Mouse (Mus musculus): ENCODE measurements around the gene Nhsl1. TPM values are rescaled to one million over a fixed set of nuclear protein-coding genes. Genes with fewer than 3 reads are reported as not detected.

Nhsl1 gene
- polyA plus RNA-seq, 1 experiment = not detected

DNA sequence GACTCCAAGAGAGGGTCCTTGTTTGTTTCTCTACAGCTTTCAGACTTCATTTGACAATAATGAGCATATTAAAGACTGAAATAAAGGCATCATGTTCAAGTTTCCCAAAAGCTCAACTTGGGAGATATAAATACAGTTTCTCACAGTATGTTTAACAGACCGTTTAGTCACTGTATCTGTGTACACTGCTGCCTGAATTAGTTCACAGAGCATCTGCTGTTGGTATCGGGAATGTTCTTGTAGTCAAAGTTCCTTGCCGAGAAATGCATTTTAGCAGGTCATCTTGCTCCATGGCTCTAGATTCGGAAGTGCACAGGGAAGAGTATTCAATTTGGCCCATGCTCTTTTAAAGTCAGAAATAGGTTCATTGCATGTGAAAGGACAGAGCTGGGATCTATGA, 159.5 kb downstream of the Nhsl1 start:
- no peak for TF ChIP-seq GATA1 (IDR thresholded peaks at IDR 0.05; ENCODE audit: low read length)

DNA sequence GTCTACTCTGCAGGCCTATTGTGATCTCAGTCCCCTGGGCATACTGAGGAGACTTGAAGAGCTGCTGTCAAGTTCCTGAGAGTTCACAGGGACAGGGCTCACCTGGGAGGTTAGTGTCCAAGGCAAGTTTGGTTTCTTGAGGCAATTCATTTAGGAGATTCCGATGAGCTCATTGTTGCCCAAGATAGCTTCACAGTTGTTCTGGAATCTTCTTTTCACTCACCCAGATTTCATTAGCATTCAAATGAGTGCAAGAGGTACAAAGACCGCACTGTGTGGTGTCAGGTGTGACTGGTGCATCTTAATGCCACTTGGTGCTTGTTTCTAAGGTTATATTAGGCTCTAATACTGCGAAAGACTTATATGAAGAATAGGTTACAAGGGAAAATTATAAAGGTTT, 160.5 kb downstream of the Nhsl1 start:
- TF ChIP-seq GATA1 (IDR thresholded peaks at IDR 0.05; ENCODE audit: low read length) = no peak

DNA sequence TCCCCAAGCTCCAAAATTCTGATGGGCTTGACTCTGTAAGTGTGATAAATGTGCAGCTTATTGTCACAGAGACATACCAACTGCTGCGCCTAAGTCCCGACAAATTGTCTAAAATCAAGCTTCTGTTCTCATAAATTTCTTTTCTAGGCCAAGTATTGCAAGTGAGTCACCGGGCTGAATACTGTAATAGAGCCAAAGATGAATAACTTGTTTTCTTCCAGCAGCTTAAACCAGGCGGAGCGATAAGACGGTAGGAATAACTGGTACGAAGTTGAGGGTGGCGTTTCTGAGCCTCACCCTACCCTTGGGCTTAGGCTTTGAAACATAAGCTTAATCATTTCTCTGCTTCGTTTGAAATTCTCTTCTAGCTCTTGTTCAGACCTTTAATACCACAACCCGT, 162.1 kb downstream of the Nhsl1 start:
- TF ChIP-seq GATA1 (IDR thresholded peaks at IDR 0.05; ENCODE audit: low read length) = no peak

DNA sequence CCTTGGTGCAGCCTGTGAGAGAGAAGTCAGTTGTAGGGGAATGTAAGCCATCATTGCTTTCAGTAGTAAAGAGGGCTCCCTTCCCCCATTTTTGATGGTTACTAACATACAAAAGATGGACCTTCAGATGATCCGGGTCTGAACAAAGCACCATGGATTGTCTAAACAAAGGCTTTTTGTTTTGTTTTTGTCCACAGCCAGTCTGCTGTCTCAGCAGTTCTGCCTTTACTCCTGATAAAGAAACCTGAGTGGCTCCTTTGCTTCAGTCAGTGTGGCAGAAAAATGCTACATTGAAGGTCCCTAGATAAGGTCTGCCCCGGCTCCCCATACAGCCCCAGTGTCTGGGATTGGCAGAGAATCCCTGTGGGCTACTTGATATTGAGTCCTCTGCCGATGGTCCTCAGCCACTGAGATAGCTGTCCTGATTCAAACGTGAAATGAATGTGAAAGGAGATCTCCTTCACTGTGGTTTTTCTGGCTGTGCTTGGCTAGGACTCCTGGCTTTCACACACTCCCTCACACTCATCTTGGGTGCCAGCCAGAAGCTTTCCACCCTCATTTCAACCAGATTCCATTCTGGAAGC, 163.9 kb downstream of the Nhsl1 start:
- no peak for TF ChIP-seq GATA1 (IDR thresholded peaks at IDR 0.05; ENCODE audit: low read length)

DNA sequence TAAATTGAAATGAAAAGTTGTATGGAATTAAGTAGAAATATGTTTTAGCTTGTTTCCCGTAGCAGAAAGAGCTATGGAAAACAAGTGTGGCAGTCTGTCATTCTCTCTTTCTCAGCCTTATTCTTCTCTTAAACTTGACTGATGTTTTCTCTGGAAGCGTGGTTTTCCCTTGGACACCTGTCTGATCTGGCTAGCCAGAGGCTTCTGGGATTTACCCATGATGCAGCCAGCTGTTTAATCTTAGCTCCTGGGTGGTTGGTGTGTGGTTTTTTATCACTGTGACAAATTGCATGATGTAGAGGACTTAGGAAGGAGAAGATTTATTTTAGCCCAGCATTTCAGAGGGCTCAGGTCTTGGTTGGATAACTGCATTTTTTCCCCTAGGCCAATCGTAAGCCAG, 164.9 kb downstream of the Nhsl1 start:
- no peak for TF ChIP-seq GATA1 (IDR thresholded peaks at IDR 0.05; ENCODE audit: low read length)

DNA sequence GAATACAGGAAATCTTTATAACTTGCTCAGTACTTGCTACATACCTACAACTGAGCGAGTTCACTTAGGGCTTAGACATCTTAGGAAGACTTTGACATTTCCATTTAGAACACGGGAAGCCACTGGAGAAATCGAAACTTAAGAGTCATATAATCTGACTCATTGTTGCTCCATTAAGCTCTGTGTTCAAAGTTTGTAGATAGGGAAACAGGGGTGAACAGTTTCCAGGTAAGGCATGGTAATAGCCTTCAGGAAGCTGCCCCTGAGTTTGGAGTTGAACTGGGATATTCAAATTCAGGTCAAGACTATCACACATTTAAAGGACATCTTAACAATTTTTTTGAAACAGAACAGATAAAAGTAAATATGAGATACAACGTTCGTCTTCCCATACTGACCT, 165.9 kb downstream of the Nhsl1 start:
- TF ChIP-seq GATA1 (IDR thresholded peaks at IDR 0.05; ENCODE audit: low read length) = no peak

DNA sequence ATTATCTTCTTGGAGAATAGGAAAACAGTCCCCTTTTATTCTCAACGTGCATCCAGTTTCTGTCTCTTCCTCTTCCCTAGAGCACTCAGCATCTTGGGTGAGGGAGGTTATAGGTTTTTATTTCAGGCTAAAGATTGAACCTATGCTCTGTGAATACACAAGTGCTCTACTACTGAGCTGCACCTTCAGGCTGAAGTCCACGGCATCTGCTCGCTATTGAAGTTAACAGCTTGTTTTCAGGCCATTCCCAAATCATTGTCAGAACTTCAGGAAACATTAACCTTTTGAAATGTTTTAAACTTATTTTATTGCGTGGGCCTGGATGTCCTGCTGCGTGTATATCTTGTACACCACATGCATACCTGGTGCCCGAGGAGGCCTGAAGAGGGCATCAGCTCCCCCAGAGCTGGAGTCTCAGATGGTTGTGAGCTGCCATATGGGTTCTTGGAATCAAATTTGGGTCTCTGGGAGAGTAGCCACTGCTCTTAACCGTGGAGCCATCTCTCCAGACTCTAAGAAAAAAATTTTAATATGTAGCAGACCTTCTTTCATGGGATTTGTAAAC, 169.5 kb downstream of the Nhsl1 start:
- TF ChIP-seq GATA1 (IDR thresholded peaks at IDR 0.05; ENCODE audit: low read length) = no peak

DNA sequence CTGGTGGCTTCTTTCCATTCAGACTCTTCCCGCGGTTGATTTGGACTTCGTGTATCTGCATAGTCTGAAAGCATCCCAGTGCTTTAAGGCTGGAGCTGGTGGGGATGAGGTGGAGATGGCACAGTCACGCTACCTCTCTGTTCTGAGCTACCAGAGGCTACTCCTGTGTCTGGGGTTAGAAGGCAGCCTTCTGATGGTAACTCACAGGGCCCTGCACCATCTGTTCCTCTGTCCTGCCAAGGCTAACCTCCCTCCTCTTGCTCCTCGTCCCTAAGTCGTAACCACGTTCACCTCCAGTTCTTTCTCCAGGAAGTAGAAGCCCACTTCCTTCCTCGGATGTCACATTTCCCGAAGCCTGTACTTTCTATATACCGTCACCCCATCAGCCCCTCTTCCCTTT, 171.2 kb downstream of the Nhsl1 start:
- no peak for TF ChIP-seq GATA1 (IDR thresholded peaks at IDR 0.05; ENCODE audit: low read length)

DNA sequence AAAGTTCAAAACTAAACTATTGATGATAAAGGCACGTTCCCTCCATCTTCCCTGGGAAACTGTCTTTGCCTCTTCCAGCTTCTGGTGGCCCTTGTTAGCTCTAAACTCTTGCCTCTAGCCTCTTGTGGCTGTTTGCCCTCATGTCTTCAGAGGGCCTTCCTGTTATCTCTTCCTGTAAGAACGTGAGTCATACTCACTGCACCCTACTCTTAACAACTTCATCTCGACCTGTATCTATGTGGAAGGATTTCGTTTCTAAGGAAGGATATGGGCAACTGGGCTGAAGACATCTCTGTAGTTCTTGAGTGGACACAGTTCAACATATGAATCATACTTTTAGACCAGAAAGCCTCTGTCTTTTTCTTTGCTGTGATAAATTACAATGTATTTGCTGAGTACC, 173.2 kb downstream of the Nhsl1 start:
- no peak for TF ChIP-seq GATA1 (IDR thresholded peaks at IDR 0.05; ENCODE audit: low read length)

DNA sequence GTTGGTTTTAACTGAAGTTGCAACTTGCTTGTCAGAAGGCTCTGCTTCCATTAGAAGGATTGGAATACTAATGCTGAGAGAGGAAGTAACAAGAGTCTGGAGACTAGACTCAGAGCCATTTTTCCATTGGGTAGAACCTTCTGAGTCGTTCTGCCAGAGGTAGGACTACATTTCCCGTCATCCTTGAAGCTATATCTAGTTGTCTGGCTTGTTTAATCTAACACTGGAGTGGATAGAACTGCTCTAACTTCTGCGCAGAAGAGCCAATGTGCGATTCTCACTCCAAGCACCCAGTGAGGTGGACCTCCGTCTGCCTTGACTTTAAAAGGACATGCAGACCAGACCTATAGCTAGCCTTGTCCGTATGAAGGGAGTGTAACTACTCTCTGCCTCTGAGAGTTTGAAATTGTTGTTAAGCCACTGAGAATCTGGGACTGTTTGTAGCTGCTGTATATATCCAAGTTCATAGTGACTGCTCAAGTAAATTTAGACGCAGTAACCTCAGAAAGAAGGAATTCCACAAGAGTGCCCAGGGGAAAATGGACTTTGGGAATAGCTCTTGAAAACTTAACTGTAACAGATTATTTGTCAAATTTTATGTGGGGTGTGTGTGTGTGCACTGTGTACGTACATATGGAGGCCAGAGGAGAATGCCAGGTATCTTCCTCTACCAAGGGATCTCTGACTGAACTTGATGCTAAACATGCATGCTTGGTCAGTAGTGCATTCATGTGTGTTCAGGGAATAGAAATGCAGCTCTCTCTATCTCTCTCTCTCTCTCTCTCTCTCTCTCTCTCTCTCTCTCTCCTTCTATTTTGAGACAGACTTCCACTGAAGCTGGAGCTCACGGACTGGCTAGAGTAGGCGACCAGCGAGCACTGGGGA, 174.5 kb downstream of the Nhsl1 start:
- TF ChIP-seq GATA1 (IDR thresholded peaks at IDR 0.05; ENCODE audit: low read length) = no peak

DNA sequence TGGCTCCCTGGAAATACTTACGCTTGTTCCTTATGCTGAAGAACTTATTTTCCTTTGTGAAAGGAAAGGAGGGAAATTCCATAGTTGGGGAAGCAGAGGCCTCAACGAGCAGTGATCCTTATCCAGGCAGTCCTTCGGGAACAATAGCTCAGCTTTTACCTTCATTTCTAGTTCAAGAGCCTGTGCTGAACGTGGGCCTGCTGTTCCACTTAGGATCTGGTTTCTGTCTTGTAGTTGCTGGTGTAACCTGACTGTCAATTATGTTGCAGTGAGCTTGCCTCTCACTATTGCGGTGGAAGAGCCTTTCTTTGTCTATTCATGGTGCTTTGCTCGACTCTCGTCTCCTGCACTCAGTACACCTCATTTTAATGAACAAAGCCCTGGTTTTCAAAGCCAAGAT, 175.5 kb downstream of the Nhsl1 start:
- TF ChIP-seq GATA1 (IDR thresholded peaks at IDR 0.05; ENCODE audit: low read length) = no peak

DNA sequence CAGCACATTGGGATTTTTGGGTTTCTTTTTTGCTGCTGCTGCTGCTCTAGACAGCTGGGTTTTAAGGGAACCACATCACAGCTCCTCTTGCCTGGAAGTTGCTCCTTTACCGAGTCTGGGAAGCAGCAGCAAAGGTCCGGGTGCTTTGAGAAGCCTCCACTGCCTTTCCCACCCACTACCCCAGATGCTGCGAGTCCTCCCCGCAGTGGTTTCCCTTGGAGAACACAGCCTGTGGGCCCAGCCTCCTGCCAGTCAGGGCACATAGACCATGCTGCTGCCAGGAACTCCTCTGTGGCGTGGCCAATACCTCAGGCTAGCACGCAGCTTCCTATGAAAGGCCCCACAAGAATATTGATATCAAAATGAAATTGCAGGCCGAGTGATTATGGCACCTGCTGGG, 178.3 kb downstream of the Nhsl1 start:
- TF ChIP-seq GATA1 (IDR thresholded peaks at IDR 0.05; ENCODE audit: low read length) = no peak

DNA sequence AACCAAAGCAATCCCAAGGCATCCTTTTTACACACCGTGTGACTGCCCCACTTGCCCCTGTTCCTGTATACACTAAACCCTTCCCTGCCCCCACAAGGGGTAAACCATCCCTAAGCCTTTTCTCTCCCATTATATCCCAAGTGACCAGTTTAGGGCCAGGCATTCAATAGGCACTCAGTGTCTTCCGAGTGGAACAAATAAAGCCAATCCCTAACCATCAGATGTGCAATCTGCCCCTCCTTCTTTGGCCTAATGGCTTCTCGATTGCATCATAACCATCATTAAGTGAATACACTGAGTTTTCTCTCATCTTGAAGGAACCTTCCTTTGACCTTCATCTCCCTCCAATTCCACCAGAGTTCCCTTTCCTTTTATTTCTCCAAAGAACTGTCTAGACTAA, 183.2 kb downstream of the Nhsl1 start:
- no peak for TF ChIP-seq GATA1 (IDR thresholded peaks at IDR 0.05; ENCODE audit: low read length)

DNA sequence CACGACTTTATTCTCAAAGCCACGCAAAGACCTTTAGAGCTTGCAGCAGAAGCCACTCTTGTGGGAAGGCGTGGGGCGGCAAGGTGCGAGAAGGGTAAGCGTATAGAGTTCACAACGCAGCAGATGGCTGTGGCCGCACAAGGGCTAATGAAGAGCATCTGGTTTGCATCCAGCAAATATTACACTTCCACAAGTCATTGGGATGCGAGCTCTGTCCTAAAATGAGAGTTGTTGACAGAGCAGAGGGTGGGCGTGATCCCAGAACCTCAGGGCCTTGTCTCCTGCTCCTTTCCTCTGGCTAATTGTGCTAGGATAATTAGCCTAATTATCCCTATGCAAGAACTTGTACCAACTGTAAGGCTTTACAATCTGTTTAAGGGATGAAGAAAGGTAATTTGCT, 186.9 kb downstream of the Nhsl1 start:
- no peak for TF ChIP-seq GATA1 (IDR thresholded peaks at IDR 0.05; ENCODE audit: low read length)

DNA sequence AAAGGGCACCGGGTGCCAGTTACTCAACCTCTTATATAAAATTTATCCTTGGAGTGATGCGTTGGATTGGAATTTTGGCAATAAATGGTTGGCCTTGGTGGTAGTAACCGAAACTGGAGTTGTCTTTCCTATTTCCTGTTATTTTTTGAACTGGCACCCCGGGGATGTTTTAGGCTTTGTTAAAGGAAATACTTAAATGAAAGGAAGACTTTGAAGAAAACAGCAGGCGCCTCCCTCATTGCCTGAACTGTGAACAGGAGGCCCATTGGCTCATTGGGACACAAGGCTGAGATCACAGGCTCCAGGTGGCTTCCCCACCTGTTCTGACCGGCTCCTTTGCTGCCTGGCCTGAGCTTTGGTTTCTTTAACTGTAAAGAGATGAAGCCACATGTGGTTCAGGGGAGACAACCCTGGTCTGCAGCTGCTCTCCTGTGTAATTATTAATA, 187.7 kb downstream of the Nhsl1 start:
- TF ChIP-seq GATA1 (IDR thresholded peaks at IDR 0.05; ENCODE audit: low read length) = no peak

DNA sequence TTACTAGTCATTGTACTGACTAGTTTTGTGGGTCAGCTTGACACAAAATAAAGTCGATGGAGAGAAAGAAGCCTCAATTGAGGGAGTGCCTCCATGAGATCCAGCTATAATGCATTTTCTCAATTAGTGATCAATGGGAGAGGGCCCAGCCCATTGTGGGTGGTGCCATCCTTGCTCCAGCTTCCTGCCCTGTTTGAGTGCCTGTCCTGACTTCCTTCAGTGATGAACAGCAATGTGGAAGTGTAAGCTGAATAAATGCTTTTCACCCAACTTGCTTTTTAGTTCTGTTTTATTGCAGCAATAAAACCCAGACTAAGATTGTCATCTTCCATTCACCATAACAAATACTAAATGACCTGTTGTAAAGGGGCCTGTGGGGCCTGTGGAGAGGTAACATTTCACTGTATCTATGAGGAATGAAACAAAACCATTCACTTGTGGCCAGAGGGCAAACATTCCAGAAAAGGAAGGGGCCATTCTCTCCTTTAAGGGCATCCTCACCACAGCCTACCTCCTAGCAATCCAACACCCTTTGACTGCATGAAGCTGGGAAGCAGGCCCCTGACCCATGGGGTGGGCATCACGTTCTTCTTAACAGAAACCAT, 189.2 kb downstream of the Nhsl1 start:
- no peak for TF ChIP-seq GATA1 (IDR thresholded peaks at IDR 0.05; ENCODE audit: low read length)
